Mouse (Mus musculus) adrenal gland, postnatal 4 days (tissue): ENCODE results near the gene Apoc3. TPM values are rescaled to one million over a fixed set of nuclear protein-coding genes. Genes with fewer than 3 reads are reported as not detected.
A peak's percentile ranks its signal among the peaks of the same experiment; 100 is the strongest.

Experiments
- DNase-seq, 2 experiments: peaks; one replicate each; pipeline ENCODE4 v3.0.0; 2021 to 2022; ENCODE audit warnings: low spot score in 2 of 2, mixed read lengths in 2 of 2
- long read RNA-seq, 2 experiments: library from polyadenylated mRNA; stranded (forward); transcript quantifications; one replicate each; pipeline ENCODE4 v2.0.0; 2021
- total RNA-seq, 2 experiments: library from RNA; stranded (reverse); gene quantifications; 2 replicates each; pipeline ENCODE4 v1.2.3; 2021

Gene Apoc3
- total RNA-seq: 1 to 10 TPM in 1 of 2 experiments, under 1 TPM in 1; 0.64 to 9.5 TPM
- long read RNA-seq, experiment 1, transcript Apoc3-201 (4 exons, 526 nt): major isoform, 7 of 8 reads
- long read RNA-seq, experiment 1, partial matches to known transcripts: 0 of 8 reads
- long read RNA-seq, experiment 1, other reads (novel, unspliced or antisense): 1 of 8 reads
- long read RNA-seq, experiment 2: 0 reads

GRCm38 (mm10) chr9:46235596-46235648, at the start of gene Apoc3:
Gene Apoc3 (minus strand): TSS chr9:46235636.
- DNase-seq: no peak

GRCm38 (mm10) chr9:46282631-46283436, 47.4 kb upstream of the Apoc3 start, which contains the start of gene Bud13:
Gene Bud13 (plus strand): TSS chr9:46283008.
- peak; percentile 90 to 98 for DNase-seq

- DNase-seq: no peak
Measured at GRCm38 (mm10) chr9:46274494-46274893, 39.1 kb upstream of the Apoc3 start.

- DNase-seq: peak; percentile 68 to 76
Measured at GRCm38 (mm10) chr9:46272677-46273454, 37.4 kb upstream of the Apoc3 start, which contains the start of gene Zpr1. Gene Zpr1 (plus strand): TSS chr9:46273064.

- DNase-seq: no peak
Measured at GRCm38 (mm10) chr9:46272070-46272469, 36.6 kb upstream of the Apoc3 start.

GRCm38 (mm10) chr9:46270782-46271181, 35.3 kb upstream of the Apoc3 start:
- no peak for DNase-seq

GRCm38 (mm10) chr9:46269125-46269524, 33.7 kb upstream of the Apoc3 start:
- DNase-seq: no peak

GRCm38 (mm10) chr9:46268343-46268873, 33.0 kb upstream of the Apoc3 start, which contains the start of gene Apoa5:
Gene Apoa5 (plus strand): TSS chr9:46268633.
- DNase-seq: no peak

- no peak for DNase-seq
Measured at GRCm38 (mm10) chr9:46261131-46261530, 25.7 kb upstream of the Apoc3 start.

- no peak for DNase-seq
Measured at GRCm38 (mm10) chr9:46259111-46259510, 23.7 kb upstream of the Apoc3 start.

- DNase-seq: no peak
Measured at GRCm38 (mm10) chr9:46257546-46257945, 22.1 kb upstream of the Apoc3 start.

GRCm38 (mm10) chr9:46256658-46257385, 21.4 kb upstream of the Apoc3 start:
- DNase-seq: no peak

- DNase-seq: no peak
Measured at GRCm38 (mm10) chr9:46256177-46256576, 20.7 kb upstream of the Apoc3 start.

- no peak for DNase-seq
Measured at GRCm38 (mm10) chr9:46246752-46247324, 11.4 kb upstream of the Apoc3 start.

GRCm38 (mm10) chr9:46243584-46243983, 8.1 kb upstream of the Apoc3 start:
- DNase-seq: no peak

GRCm38 (mm10) chr9:46243122-46243521, 7.7 kb upstream of the Apoc3 start:
- no peak for DNase-seq

- no peak for DNase-seq
Measured at GRCm38 (mm10) chr9:46241818-46242217, 6.4 kb upstream of the Apoc3 start.

GRCm38 (mm10) chr9:46240526-46241153, 5.2 kb upstream of the Apoc3 start, which contains the start of gene Apoa4:
Gene Apoa4 (plus strand): TSS chr9:46240696.
- no peak for DNase-seq

GRCm38 (mm10) chr9:46238850-46239249, 3.4 kb upstream of the Apoc3 start:
- DNase-seq: no peak

- no peak for DNase-seq
Measured at GRCm38 (mm10) chr9:46235649-46236048, 213 bp upstream of the Apoc3 start.

- no peak for DNase-seq
Measured at GRCm38 (mm10) chr9:46235196-46235595, 240 bp downstream of the Apoc3 start.
